Mouse (Mus musculus) ES-E14 (cell line): ENCODE results near the gene Ankrd22.

ENCODE experiments used
- CHD2 ChIP-seq: IDR thresholded peaks from 2 replicates; pipeline ENCODE4 v1.6.1; 2014; ENCODE audit warnings: mild to moderate bottlenecking, low read depth, low read length, inconsistent platforms
- HCFC1 ChIP-seq: IDR thresholded peaks from 2 replicates; pipeline ENCODE4 v1.6.1; 2012; ENCODE audit warnings: low read length, inconsistent platforms, borderline replicate concordance; ENCODE audit not compliant: insufficient read depth
- MAFK ChIP-seq: IDR thresholded peaks from 2 replicates; pipeline ENCODE4 v1.6.1; 2014; ENCODE audit warnings: mild to moderate bottlenecking, low read depth, low read length, inconsistent platforms; ENCODE audit not compliant: insufficient read depth
- ZC3H11A ChIP-seq: IDR thresholded peaks from 2 replicates; pipeline ENCODE4 v1.6.1; 2012; ENCODE audit warnings: low read depth, mild to moderate bottlenecking, inconsistent platforms, low read length, borderline replicate concordance
- ZNF384 ChIP-seq: IDR thresholded peaks from 2 replicates; pipeline ENCODE4 v1.6.1; 2012; ENCODE audit warnings: low read depth, low read length, inconsistent platforms

DNA sequence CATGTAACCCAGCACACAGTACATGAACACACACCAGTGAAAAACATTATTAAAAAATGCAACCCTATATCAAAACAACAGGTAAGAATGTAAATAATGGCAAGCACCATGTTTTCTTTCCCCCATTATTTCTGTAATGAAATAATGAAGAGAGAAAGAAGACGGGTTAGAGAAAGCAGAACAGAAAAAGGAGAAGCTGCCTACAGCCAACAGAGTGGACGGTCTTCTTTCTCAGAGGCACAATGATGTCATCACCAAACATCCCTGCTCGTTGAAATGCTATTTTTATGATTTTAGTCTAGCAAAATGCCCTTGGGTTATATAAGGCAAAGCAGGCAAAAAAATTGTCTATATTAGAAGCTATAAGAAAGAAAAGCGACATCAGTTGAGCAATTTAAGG is 17.4 kb downstream of the Ankrd22 start:
- no peak for TF ChIP-seq HCFC1
- no peak for TF ChIP-seq ZC3H11A
- no peak for TF ChIP-seq ZNF384
- TF ChIP-seq CHD2: no peak
- no peak for TF ChIP-seq MAFK
